Mouse (Mus musculus) ES-E14 (cell line): ENCODE data around the gene Wdr24.

ENCODE experiments used
- HCFC1 ChIP-seq: IDR thresholded peaks from 2 replicates; pipeline ENCODE4 v1.6.1; 2012; ENCODE audit warnings: low read length, inconsistent platforms, borderline replicate concordance; ENCODE audit not compliant: insufficient read depth
- MAFK ChIP-seq: IDR thresholded peaks from 2 replicates; pipeline ENCODE4 v1.6.1; 2014; ENCODE audit warnings: mild to moderate bottlenecking, low read depth, low read length, inconsistent platforms; ENCODE audit not compliant: insufficient read depth
- ZNF384 ChIP-seq: IDR thresholded peaks from 2 replicates; pipeline ENCODE4 v1.6.1; 2012; ENCODE audit warnings: low read depth, low read length, inconsistent platforms

DNA sequence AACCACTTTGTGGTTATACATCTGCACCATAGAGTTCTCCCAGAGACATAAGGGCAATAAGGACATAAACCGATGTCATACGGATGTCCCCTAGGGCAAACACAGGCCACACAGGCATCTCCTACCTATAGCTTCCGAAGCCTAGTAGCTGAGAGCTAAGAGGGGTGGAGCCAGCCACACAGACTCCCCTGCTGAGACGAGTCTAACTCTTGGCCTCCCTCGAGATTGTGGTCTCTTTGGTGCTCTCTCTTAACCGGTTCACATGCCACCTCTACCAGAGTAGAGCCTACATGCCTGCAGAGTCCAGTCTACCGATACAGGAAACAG lies 44.0 kb downstream of the Wdr24 start:
- TF ChIP-seq HCFC1, result no peak
- no peak for TF ChIP-seq MAFK
- TF ChIP-seq ZNF384, result no peak
